Mouse (Mus musculus): ENCODE results near the gene Naaa. TPM values are rescaled to one million over a fixed set of nuclear protein-coding genes. Genes with fewer than 3 reads are reported as not detected.
A peak's percentile ranks its signal among the peaks of the same experiment; 100 is the strongest.

Gene Naaa
- polyA plus RNA-seq, 1 experiment from 2014 or later: 22.1 TPM

GRCm38 (mm10) chr5:92302149-92302840 is 24.3 kb upstream of the Naaa start:
- no peak for ATAC-seq (ENCODE audit: insufficient number of reproducible peaks, low FRiP score, low TSS enrichment, low read depth)

GRCm38 (mm10) chr5:92294525-92294924 is 16.6 kb upstream of the Naaa start:
- peaks cover 92% of the 10 kb centered on the region for H3K36me3 ChIP-seq
- WGBS: 86% methylated on average over 2 of the region's 2 CpGs
- H3K4me2 ChIP-seq: no peak overlapping the region
- H3K9ac ChIP-seq: no peak overlapping the region
- no peak for ATAC-seq (ENCODE audit: insufficient number of reproducible peaks, low FRiP score, low TSS enrichment, low read depth)
- H3K4me1 ChIP-seq: no peaks in the 10 kb centered on the region
- H3K9me3 ChIP-seq: no peaks in the 10 kb centered on the region
- no peak overlapping the region for H3K4me3 ChIP-seq
- H3K27ac ChIP-seq: no peak overlapping the region
- no peaks in the 10 kb centered on the region for H3K27me3 ChIP-seq

More at GRCm38 (mm10) chr5:92302149-92302840, 24.3 kb upstream of the Naaa start:
- H3K36me3 ChIP-seq: peaks cover 88% of the 10 kb centered on the region
- no peak overlapping the region for H3K4me2 ChIP-seq
- H3K27ac ChIP-seq: no peak overlapping the region
- H3K9me3 ChIP-seq: no peaks in the 10 kb centered on the region
- no peak overlapping the region for H3K4me3 ChIP-seq
- no peaks in the 10 kb centered on the region for H3K27me3 ChIP-seq
- H3K9ac ChIP-seq: no peak overlapping the region
- 0 out of 2 replicates have a peak, but pooled peaks cover 1% of the 10 kb centered on the region for H3K4me1 ChIP-seq
- WGBS: 89% methylated on average over 13 of the region's 13 CpGs

- H3K9me3 ChIP-seq: no peaks in the 10 kb centered on the region
- H3K9ac ChIP-seq: no peak overlapping the region
- 88% methylated on average over 6 of the region's 6 CpGs for WGBS
- H3K36me3 ChIP-seq: peaks cover 93% of the 10 kb centered on the region
- H3K27me3 ChIP-seq: no peaks in the 10 kb centered on the region
- ATAC-seq (ENCODE audit: insufficient number of reproducible peaks, low FRiP score, low TSS enrichment, low read depth): no peak
- no peak overlapping the region for H3K4me3 ChIP-seq
- no peaks in the 10 kb centered on the region for H3K4me1 ChIP-seq
- no peak overlapping the region for H3K27ac ChIP-seq
- H3K4me2 ChIP-seq: no peak overlapping the region
These were observed 13.9 kb upstream of the Naaa start for GRCm38 (mm10) chr5:92291652-92292414.

- no peak overlapping the region for H3K4me3 ChIP-seq
- no peaks in the 10 kb centered on the region for H3K9me3 ChIP-seq
- H3K4me2 ChIP-seq: no peak overlapping the region
- 81% methylated on average over 6 of the region's 6 CpGs for WGBS
- 0 out of 2 replicates have a peak, but pooled peaks cover 3% of the 10 kb centered on the region for H3K4me1 ChIP-seq
- peaks cover 79% of the 10 kb centered on the region for H3K36me3 ChIP-seq
- no peak overlapping the region for H3K9ac ChIP-seq
- no peak overlapping the region for H3K27ac ChIP-seq
- no peak for ATAC-seq (ENCODE audit: insufficient number of reproducible peaks, low FRiP score, low TSS enrichment, low read depth)
- H3K27me3 ChIP-seq: no peaks in the 10 kb centered on the region
These were observed 9.9 kb upstream of the Naaa start for GRCm38 (mm10) chr5:92287840-92288239.

- H3K4me3 ChIP-seq: no peak overlapping the region
- 59% methylated on average over 3 of the region's 3 CpGs for WGBS
- H3K9ac ChIP-seq: no peak overlapping the region
- H3K27ac ChIP-seq: no peak overlapping the region
- ATAC-seq (ENCODE audit: insufficient number of reproducible peaks, low FRiP score, low TSS enrichment, low read depth): no peak
- H3K36me3 ChIP-seq: peaks cover 34% of the 10 kb centered on the region
- no peak overlapping the region for H3K4me2 ChIP-seq
- H3K27me3 ChIP-seq: no peaks in the 10 kb centered on the region
- peaks cover 24% of the 10 kb centered on the region for H3K4me1 ChIP-seq
- no peaks in the 10 kb centered on the region for H3K9me3 ChIP-seq
These were observed 5.1 kb upstream of the Naaa start for GRCm38 (mm10) chr5:92283107-92283506.

GRCm38 (mm10) chr5:92282571-92282970 is 4.6 kb upstream of the Naaa start:
- Histone ChIP-seq H3K4me3 (no peak overlapping the region), H3K9ac (no peak overlapping the region), H3K4me1 (peaks cover 26% of the 10 kb centered on the region), H3K9me3 (no peaks in the 10 kb centered on the region), H3K4me2 (no peak overlapping the region), H3K27me3 (no peaks in the 10 kb centered on the region), H3K27ac (no peak overlapping the region), H3K36me3 (peaks cover 29% of the 10 kb centered on the region)
- ATAC-seq (ENCODE audit: insufficient number of reproducible peaks, low FRiP score, low TSS enrichment, low read depth): no peak
- 53% methylated on average over 4 of the region's 4 CpGs for WGBS

- Histone ChIP-seq H3K27me3 (no peaks in the 10 kb centered on the region), H3K9me3 (no peaks in the 10 kb centered on the region), H3K4me1 (peaks cover 29% of the 10 kb centered on the region), H3K4me2 (no peak overlapping the region), H3K9ac (no peak overlapping the region), H3K27ac (0 out of 2 replicates have a peak overlapping the region, but pooled peaks have one; percentile 24), H3K36me3 (no peaks in the 10 kb centered on the region; the same call in 1 of the 2 replicates), H3K4me3 (no peak overlapping the region)
- no peak for ATAC-seq (ENCODE audit: insufficient number of reproducible peaks, low FRiP score, low TSS enrichment, low read depth)
- 73% methylated on average over 10 of the region's 10 CpGs for WGBS
These were observed 1.1 kb upstream of the Naaa start for GRCm38 (mm10) chr5:92278942-92279537.

GRCm38 (mm10) chr5:92270496-92270895 is 7.5 kb downstream of the Naaa start:
- Histone ChIP-seq H3K27ac (no peak overlapping the region), H3K4me3 (no peak overlapping the region), H3K36me3 (no peaks in the 10 kb centered on the region), H3K4me1 (no peaks in the 10 kb centered on the region), H3K9ac (no peak overlapping the region), H3K27me3 (no peaks in the 10 kb centered on the region), H3K9me3 (no peaks in the 10 kb centered on the region), H3K4me2 (no peak overlapping the region)
- ATAC-seq (ENCODE audit: insufficient number of reproducible peaks, low FRiP score, low TSS enrichment, low read depth): no peak
- WGBS: 82% methylated on average over 7 of the region's 7 CpGs

- Histone ChIP-seq H3K4me3 (no peak overlapping the region), H3K4me2 (no peak overlapping the region), H3K9me3 (no peaks in the 10 kb centered on the region), H3K4me1 (peaks cover 10% of the 10 kb centered on the region), H3K27ac (no peak overlapping the region), H3K9ac (no peak overlapping the region), H3K27me3 (no peaks in the 10 kb centered on the region), H3K36me3 (no peaks in the 10 kb centered on the region)
- WGBS: 31% methylated on average over 4 of the region's 4 CpGs
- peak; percentile 68; the same call in 1 of the 2 replicates for ATAC-seq (ENCODE audit: insufficient number of reproducible peaks, low FRiP score, low TSS enrichment, low read depth)
These were observed 14.1 kb downstream of the Naaa start for GRCm38 (mm10) chr5:92263761-92264359.

GRCm38 (mm10) chr5:92262646-92263045 is 15.3 kb downstream of the Naaa start:
- ATAC-seq (ENCODE audit: insufficient number of reproducible peaks, low FRiP score, low TSS enrichment, low read depth): no peak
- Histone ChIP-seq H3K4me1 (peaks cover 10% of the 10 kb centered on the region), H3K27ac (no peak overlapping the region), H3K36me3 (no peaks in the 10 kb centered on the region), H3K9me3 (no peaks in the 10 kb centered on the region), H3K9ac (no peak overlapping the region), H3K4me3 (no peak overlapping the region), H3K4me2 (no peak overlapping the region), H3K27me3 (no peaks in the 10 kb centered on the region)
- 83% methylated on average over 8 of the region's 8 CpGs for WGBS

GRCm38 (mm10) chr5:92256218-92256617 is 21.8 kb downstream of the Naaa start, which contains the start of gene Ppef2:
Gene Ppef2, minus strand, starts transcription at chr5:92256278.
- Histone ChIP-seq H3K4me2 (no peak within 1 kb of the TSS), H3K9me3 (no peaks in the 10 kb centered on the region), H3K36me3 (no peaks in the 10 kb centered on the region), H3K27ac (no peak within 1 kb of the TSS), H3K4me1 (peaks cover 6% of the 10 kb centered on the region), H3K4me3 (no peak within 1 kb of the TSS), H3K27me3 (no peaks in the 10 kb centered on the region), H3K9ac (no peak within 1 kb of the TSS)
- WGBS: 18% methylated on average over 6 of the region's 6 CpGs
- no peak for ATAC-seq (ENCODE audit: insufficient number of reproducible peaks, low FRiP score, low TSS enrichment, low read depth)

Measured in limb, embryonic 15.5 days (tissue).